Mouse (Mus musculus): ENCODE measurements around the gene Ciz1. TPM values are rescaled to one million over a fixed set of nuclear protein-coding genes. Genes with fewer than 3 reads are reported as not detected.
A peak's percentile ranks its signal among the peaks of the same experiment; 100 is the strongest.

Gene Ciz1
- polyA plus RNA-seq, 1 experiment from 2014 or later = 64.6 TPM

GRCm38 (mm10) chr2:32343351-32343671 lies 8.8 kb upstream of the Ciz1 start:
- no peak overlapping the region for H3K27ac ChIP-seq (ENCODE audit: low read length)
- ATAC-seq = no peak
- peaks cover 8% of the 10 kb centered on the region for H3K4me1 ChIP-seq (replicated peaks; ENCODE audit: control insufficient read depth, insufficient read depth, low read length)
- whole genome bisulfite sequencing = 94% methylated on average over 2 of the region's 2 CpGs
- no peak overlapping the region for H3K4me3 ChIP-seq (replicated peaks; ENCODE audit: low read length)
- no peaks in the 10 kb centered on the region for H3K9me3 ChIP-seq (ENCODE audit: control insufficient read depth, low read length)
- no peaks in the 10 kb centered on the region for H3K27me3 ChIP-seq (replicated peaks; ENCODE audit: control insufficient read depth, insufficient read depth, low read length)
- no peak overlapping the region for H3K4me2 ChIP-seq (ENCODE audit: low read length)
- no peaks in the 10 kb centered on the region for H3K36me3 ChIP-seq (ENCODE audit: control insufficient read depth, insufficient read depth)
- no peak overlapping the region for H3K9ac ChIP-seq (replicated peaks; ENCODE audit: low read depth, low read length)

GRCm38 (mm10) chr2:32344056-32344455 lies 8.1 kb upstream of the Ciz1 start:
- Histone ChIP-seq H3K9ac (replicated peaks; ENCODE audit: low read depth, low read length) (no peak overlapping the region), H3K4me3 (replicated peaks; ENCODE audit: low read length) (no peak overlapping the region), H3K36me3 (ENCODE audit: control insufficient read depth, insufficient read depth) (no peaks in the 10 kb centered on the region), H3K4me1 (replicated peaks; ENCODE audit: control insufficient read depth, insufficient read depth, low read length) (peaks cover 8% of the 10 kb centered on the region), H3K9me3 (ENCODE audit: control insufficient read depth, low read length) (no peaks in the 10 kb centered on the region), H3K4me2 (ENCODE audit: low read length) (no peak overlapping the region), H3K27ac (ENCODE audit: low read length) (no peak overlapping the region), H3K27me3 (replicated peaks; ENCODE audit: control insufficient read depth, insufficient read depth, low read length) (no peaks in the 10 kb centered on the region)
- 67% methylated on average over 10 of the region's 10 CpGs for whole genome bisulfite sequencing
- 0 out of 2 replicates have a peak, but pooled peaks have one; percentile 32 for ATAC-seq

GRCm38 (mm10) chr2:32344598-32345321 lies 7.4 kb upstream of the Ciz1 start:
- Histone ChIP-seq H3K4me2 (ENCODE audit: low read length) (no peak overlapping the region), H3K9me3 (ENCODE audit: control insufficient read depth, low read length) (no peaks in the 10 kb centered on the region), H3K27me3 (replicated peaks; ENCODE audit: control insufficient read depth, insufficient read depth, low read length) (no peaks in the 10 kb centered on the region), H3K9ac (replicated peaks; ENCODE audit: low read depth, low read length) (no peak overlapping the region), H3K36me3 (ENCODE audit: control insufficient read depth, insufficient read depth) (no peaks in the 10 kb centered on the region), H3K4me1 (replicated peaks; ENCODE audit: control insufficient read depth, insufficient read depth, low read length) (peaks cover 8% of the 10 kb centered on the region), H3K27ac (ENCODE audit: low read length) (no peak overlapping the region), H3K4me3 (replicated peaks; ENCODE audit: low read length) (no peak overlapping the region)
- 57% methylated on average over 14 of the region's 14 CpGs for WGBS
- no peak for ATAC-seq

- Histone ChIP-seq H3K27me3 (replicated peaks; ENCODE audit: control insufficient read depth, insufficient read depth, low read length) (no peaks in the 10 kb centered on the region), H3K4me3 (replicated peaks; ENCODE audit: low read length) (no peak overlapping the region), H3K9ac (replicated peaks; ENCODE audit: low read depth, low read length) (no peak overlapping the region), H3K27ac (ENCODE audit: low read length) (no peak overlapping the region), H3K4me2 (ENCODE audit: low read length) (no peak overlapping the region), H3K9me3 (ENCODE audit: control insufficient read depth, low read length) (no peaks in the 10 kb centered on the region), H3K4me1 (replicated peaks; ENCODE audit: control insufficient read depth, insufficient read depth, low read length) (peaks cover 21% of the 10 kb centered on the region), H3K36me3 (ENCODE audit: control insufficient read depth, insufficient read depth) (no peaks in the 10 kb centered on the region)
- ATAC-seq = no peak
- 84% methylated on average over 6 of the region's 6 CpGs for WGBS
Observed at GRCm38 (mm10) chr2:32347019-32347418, 5.1 kb upstream of the Ciz1 start.

GRCm38 (mm10) chr2:32348311-32348710 lies 3.8 kb upstream of the Ciz1 start:
- WGBS = 89% methylated on average over 11 of the region's 11 CpGs
- no peaks in the 10 kb centered on the region for H3K36me3 ChIP-seq (ENCODE audit: control insufficient read depth, insufficient read depth)
- H3K9ac ChIP-seq (replicated peaks; ENCODE audit: low read depth, low read length) = no peak overlapping the region
- no peaks in the 10 kb centered on the region for H3K27me3 ChIP-seq (replicated peaks; ENCODE audit: control insufficient read depth, insufficient read depth, low read length)
- H3K4me1 ChIP-seq (replicated peaks; ENCODE audit: control insufficient read depth, insufficient read depth, low read length) = peaks cover 18% of the 10 kb centered on the region
- H3K4me3 ChIP-seq (replicated peaks; ENCODE audit: low read length) = no peak overlapping the region
- no peaks in the 10 kb centered on the region for H3K9me3 ChIP-seq (ENCODE audit: control insufficient read depth, low read length)
- H3K4me2 ChIP-seq (ENCODE audit: low read length) = no peak overlapping the region
- no peak overlapping the region for H3K27ac ChIP-seq (ENCODE audit: low read length)
- ATAC-seq = no peak

GRCm38 (mm10) chr2:32349625-32350255 lies 2.4 kb upstream of the Ciz1 start:
- H3K9ac ChIP-seq (replicated peaks; ENCODE audit: low read depth, low read length) = no peak overlapping the region
- H3K9me3 ChIP-seq (ENCODE audit: control insufficient read depth, low read length) = no peaks in the 10 kb centered on the region
- H3K27ac ChIP-seq (ENCODE audit: low read length) = no peak overlapping the region
- 76% methylated on average over 8 of the region's 8 CpGs for WGBS
- no peak overlapping the region for H3K4me2 ChIP-seq (ENCODE audit: low read length)
- no peak for ATAC-seq
- no peak overlapping the region for H3K4me3 ChIP-seq (replicated peaks; ENCODE audit: low read length)
- H3K27me3 ChIP-seq (replicated peaks; ENCODE audit: control insufficient read depth, insufficient read depth, low read length) = no peaks in the 10 kb centered on the region
- H3K36me3 ChIP-seq (ENCODE audit: control insufficient read depth, insufficient read depth) = no peaks in the 10 kb centered on the region
- peaks cover 18% of the 10 kb centered on the region for H3K4me1 ChIP-seq (replicated peaks; ENCODE audit: control insufficient read depth, insufficient read depth, low read length)

GRCm38 (mm10) chr2:32350471-32351051 lies 1.6 kb upstream of the Ciz1 start:
- no peak overlapping the region for H3K4me3 ChIP-seq (replicated peaks; ENCODE audit: low read length)
- 50% methylated on average over 13 of the region's 13 CpGs for WGBS

GRCm38 (mm10) chr2:32351471-32351961 lies 611 bp upstream of the Ciz1 start:
- H3K27me3 ChIP-seq (replicated peaks; ENCODE audit: control insufficient read depth, insufficient read depth, low read length) = no peaks in the 10 kb centered on the region
- H3K36me3 ChIP-seq (ENCODE audit: control insufficient read depth, insufficient read depth) = no peaks in the 10 kb centered on the region
- H3K4me2 ChIP-seq (ENCODE audit: low read length) = peak overlapping the region; percentile 83
- H3K4me1 ChIP-seq (replicated peaks; ENCODE audit: control insufficient read depth, insufficient read depth, low read length) = peaks cover 18% of the 10 kb centered on the region
- peak overlapping the region; percentile 81 for H3K9ac ChIP-seq (replicated peaks; ENCODE audit: low read depth, low read length)
- no peak for ATAC-seq
- peak overlapping the region; percentile 76 for H3K4me3 ChIP-seq (replicated peaks; ENCODE audit: low read length)
- 56% methylated on average over 9 of the region's 9 CpGs for WGBS
- no peaks in the 10 kb centered on the region for H3K9me3 ChIP-seq (ENCODE audit: control insufficient read depth, low read length)
- peak overlapping the region; percentile 71 for H3K27ac ChIP-seq (ENCODE audit: low read length)

More at GRCm38 (mm10) chr2:32350471-32351051, 1.6 kb upstream of the Ciz1 start:
- H3K27me3 ChIP-seq (replicated peaks; ENCODE audit: control insufficient read depth, insufficient read depth, low read length) = no peaks in the 10 kb centered on the region
- H3K4me2 ChIP-seq (ENCODE audit: low read length) = no peak overlapping the region
- H3K4me1 ChIP-seq (replicated peaks; ENCODE audit: control insufficient read depth, insufficient read depth, low read length) = peaks cover 18% of the 10 kb centered on the region
- no peak overlapping the region for H3K9ac ChIP-seq (replicated peaks; ENCODE audit: low read depth, low read length)
- H3K36me3 ChIP-seq (ENCODE audit: control insufficient read depth, insufficient read depth) = no peaks in the 10 kb centered on the region
- ATAC-seq = no peak
- no peaks in the 10 kb centered on the region for H3K9me3 ChIP-seq (ENCODE audit: control insufficient read depth, low read length)
- H3K27ac ChIP-seq (ENCODE audit: low read length) = no peak overlapping the region

GRCm38 (mm10) chr2:32353007-32353542 lies 948 bp downstream of the Ciz1 start, which contains the start of gene Dnm1:
Gene Dnm1, minus strand, starts transcription at chr2:32353338.
- Histone ChIP-seq H3K36me3 (ENCODE audit: control insufficient read depth, insufficient read depth) (no peaks in the 10 kb centered on the region), H3K27ac (ENCODE audit: low read length) (peak within 1 kb of the TSS; percentile 84), H3K27me3 (replicated peaks; ENCODE audit: control insufficient read depth, insufficient read depth, low read length) (no peaks in the 10 kb centered on the region), H3K4me3 (replicated peaks; ENCODE audit: low read length) (peak within 1 kb of the TSS; percentile 76), H3K4me1 (replicated peaks; ENCODE audit: control insufficient read depth, insufficient read depth, low read length) (peaks cover 18% of the 10 kb centered on the region), H3K9me3 (ENCODE audit: control insufficient read depth, low read length) (no peaks in the 10 kb centered on the region), H3K4me2 (ENCODE audit: low read length) (peak within 1 kb of the TSS; percentile 83), H3K9ac (replicated peaks; ENCODE audit: low read depth, low read length) (peak within 1 kb of the TSS; percentile 81)
- WGBS = under 1% methylated on average over 63 of the region's 63 CpGs
- ATAC-seq = peak; percentile 66
